Mouse (Mus musculus) ES-E14 (cell line): Measurements from ENCODE around the gene Rasa3.

Source experiments
- CHD2 ChIP-seq: IDR thresholded peaks from 2 replicates; pipeline ENCODE4 v1.6.1; 2014; ENCODE audit warnings: mild to moderate bottlenecking, low read depth, low read length, inconsistent platforms
- HCFC1 ChIP-seq: IDR thresholded peaks from 2 replicates; pipeline ENCODE4 v1.6.1; 2012; ENCODE audit warnings: low read length, inconsistent platforms, borderline replicate concordance; ENCODE audit not compliant: insufficient read depth
- MAFK ChIP-seq: IDR thresholded peaks from 2 replicates; pipeline ENCODE4 v1.6.1; 2014; ENCODE audit warnings: mild to moderate bottlenecking, low read depth, low read length, inconsistent platforms; ENCODE audit not compliant: insufficient read depth
- ZC3H11A ChIP-seq: IDR thresholded peaks from 2 replicates; pipeline ENCODE4 v1.6.1; 2012; ENCODE audit warnings: low read depth, mild to moderate bottlenecking, inconsistent platforms, low read length, borderline replicate concordance
- ZNF384 ChIP-seq: IDR thresholded peaks from 2 replicates; pipeline ENCODE4 v1.6.1; 2012; ENCODE audit warnings: low read depth, low read length, inconsistent platforms

- TF ChIP-seq CHD2 (no peak), HCFC1 (no peak), MAFK (no peak), ZNF384 (no peak), ZC3H11A (no peak)
Observed at GRCm38 (mm10) chr8:13676701-13677412, 546 bp downstream of the Rasa3 start.
